Mouse (Mus musculus) adipocyte (in vitro differentiated cells): Measurements from ENCODE around the gene Brk1.

ENCODE experiments used
- DNase-seq: peaks from one replicate; pipeline ENCODE4 v3.0.0-alpha.2; 2016; ENCODE audit warnings: low spot score

Brk1 gene

DNA sequence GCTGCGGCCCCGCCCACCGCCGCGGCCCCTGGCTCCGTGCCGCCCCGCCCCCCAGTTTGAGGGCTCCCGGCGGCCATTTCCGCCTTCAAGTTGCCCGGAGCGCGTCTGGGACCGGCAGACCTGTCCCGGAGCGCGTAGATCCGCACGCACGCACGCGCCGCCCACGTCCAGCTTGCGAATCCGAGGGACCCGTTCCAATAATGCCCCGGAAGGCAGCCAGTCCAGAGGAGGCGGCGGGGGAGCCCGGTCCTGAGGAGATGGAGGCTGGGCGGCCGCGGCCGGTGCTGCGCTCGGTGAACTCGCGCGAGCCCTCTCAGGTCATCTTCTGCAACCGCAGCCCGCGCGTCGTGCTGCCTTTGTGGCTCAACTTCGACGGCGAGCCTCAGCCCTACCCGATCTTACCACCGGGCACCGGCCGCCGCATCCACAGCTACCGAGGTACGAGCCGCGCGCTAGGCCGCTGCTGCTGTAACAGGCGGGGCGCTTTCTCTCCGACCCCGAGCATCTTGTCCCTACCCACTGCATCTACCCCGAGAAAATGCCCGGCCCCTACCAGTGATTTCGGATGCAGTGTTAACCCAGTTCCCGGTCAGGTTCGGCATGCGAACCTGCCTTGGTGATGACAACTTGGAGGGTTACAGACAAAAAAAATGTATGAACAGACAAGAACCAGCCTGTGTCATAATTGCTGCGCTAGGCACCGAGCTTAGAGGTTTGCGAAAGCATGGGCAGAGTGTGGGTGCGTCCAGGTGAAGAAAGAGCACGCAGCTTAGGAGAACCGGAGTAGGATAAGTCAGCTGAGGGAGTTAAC is 19.6 kb downstream of the Brk1 start, which contains the start of gene Vhl:
Vhl (plus strand) TSS at position 19 of the 811 bp plus-strand sequence.
- peak; percentile 90 for DNase-seq

DNA sequence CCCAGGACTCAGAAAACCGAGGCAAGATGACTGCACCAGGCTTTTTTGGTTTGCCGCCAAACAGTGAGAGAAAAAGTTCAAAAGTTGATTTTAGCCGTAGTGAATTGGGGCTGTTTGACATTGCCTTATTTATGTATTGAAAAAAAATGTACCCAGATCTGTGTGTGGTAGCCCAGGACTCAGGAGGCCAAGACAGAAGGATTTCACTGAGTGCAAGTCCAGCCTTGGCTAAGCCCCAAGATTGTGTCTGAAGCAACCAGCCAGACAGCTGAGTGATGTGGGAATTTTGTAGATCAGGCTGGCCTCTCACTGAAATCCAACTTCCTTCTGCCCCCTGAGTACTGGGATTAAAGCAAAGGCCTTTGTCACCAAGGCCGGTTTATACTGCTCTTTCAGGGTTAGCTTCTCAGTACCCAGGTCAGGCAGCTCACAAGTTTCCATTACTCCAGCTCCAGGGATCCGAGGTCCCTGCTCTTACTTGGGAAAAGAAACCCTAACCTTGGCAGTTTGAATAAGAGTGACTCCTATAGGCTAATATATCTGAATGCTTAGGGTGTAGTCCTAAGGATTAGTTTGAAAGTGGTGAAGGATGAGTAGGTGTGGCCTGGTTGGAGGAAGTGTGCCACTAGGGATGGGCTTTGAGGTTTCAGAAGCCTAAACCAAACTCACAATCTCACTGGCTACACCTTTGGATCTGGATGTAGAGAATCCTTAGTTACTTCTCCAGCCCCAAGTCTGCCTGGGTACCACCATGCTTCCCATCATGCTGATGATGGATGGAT is 20.6 kb downstream of the Brk1 start:
- peak; percentile 85 for DNase-seq

DNA sequence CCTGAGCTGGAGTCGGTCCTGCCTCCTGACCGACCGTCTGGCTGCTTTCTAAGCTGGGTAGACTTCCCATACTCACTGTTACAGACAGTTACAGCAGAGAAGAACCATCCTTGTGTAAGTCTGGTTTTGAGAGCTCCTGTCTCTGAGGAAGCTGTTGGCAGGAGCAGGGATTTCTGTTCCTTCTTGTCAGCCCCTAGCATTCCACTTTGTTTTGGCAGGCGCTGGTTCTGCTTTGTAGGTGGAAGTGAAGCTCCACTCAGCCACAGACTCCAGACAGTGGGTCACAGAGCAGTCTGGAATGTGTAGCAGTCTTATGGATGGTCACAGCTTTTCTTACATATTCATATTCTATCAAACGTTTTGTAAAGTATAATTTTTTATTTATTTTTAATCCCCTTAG is 25.8 kb downstream of the Brk1 start:
- DNase-seq = no peak

DNA sequence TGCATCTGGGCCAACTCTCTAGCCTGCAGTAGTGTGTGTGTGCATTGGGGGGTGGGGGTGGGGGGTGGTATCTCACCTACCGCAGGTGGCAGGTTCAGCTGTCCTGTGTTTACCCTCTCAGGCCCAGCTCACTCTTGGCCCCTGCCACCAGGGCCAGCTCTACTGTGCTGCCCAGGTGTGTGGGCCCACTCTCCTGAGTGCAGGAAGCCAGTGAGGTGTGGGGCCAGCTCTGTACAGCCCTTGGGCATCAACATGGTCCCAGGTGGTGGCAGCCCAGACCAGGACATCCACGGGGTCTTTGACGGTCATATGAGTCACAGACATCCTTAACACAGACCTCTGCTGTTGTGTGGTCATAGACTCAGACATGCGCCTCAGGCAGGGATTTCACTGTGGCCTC is 28.3 kb downstream of the Brk1 start:
- DNase-seq = no peak

DNA sequence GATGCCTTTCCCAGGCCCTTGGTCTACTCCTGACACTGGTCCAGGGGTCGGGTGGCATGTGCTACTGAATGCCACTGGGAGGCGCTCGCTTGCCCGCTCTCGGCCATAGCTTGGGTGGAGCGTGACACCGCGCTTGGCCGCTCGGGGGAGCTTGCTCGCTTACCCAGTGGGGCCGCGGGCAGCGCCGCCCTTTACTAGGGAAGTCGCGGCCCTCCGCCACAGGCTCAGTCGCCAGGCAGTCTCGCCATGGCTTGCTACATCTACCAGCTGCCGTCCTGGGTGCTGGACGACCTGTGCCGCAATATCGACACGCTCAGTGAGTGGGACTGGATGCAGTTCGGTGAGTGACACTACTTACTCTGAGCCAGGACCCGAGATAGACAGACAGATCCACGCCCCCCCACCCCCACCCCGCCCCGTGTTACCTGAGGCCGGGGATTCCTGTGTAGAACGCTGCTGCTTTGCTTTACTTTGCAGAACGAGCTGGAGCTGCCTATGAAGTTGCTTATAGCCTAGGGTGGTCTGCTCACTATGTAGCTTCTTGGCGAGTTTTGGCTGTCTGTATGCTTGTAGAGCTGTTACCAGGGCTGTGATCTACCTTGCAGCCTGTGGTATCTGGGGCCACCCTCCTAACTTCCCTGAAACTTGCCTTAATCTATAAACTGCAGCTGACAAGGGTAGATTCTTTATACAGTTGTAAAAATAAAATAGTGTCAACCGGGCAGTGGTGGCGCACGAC is 33.9 kb downstream of the Brk1 start, which contains the start of gene Irak2:
Irak2 (plus strand) TSS at position 166 of the 739 bp plus-strand sequence.
- peak; percentile 97 for DNase-seq

GRCm38 (mm10) chr6:113639201-113639600 is 34.6 kb downstream of the Brk1 start:
- no peak for DNase-seq

DNA sequence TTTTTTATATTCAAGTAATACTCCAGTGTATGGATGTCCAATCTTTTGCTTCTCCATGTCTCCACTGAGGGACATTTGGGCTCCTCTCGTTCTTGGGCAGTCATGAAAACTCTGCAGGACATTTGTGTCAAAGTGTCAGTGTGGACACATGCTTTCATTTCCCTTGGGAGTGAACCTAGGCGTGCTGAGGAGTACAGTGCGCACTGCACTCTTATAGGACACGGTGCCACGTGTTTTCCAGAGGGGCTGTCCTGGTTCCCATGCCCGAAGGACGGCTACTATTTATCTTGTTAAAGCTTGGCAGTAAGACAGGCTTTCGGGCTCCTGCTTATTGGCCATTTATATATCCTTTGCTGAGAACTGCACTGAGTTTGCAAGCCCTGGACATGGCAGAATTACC is 38.0 kb downstream of the Brk1 start:
- no peak for DNase-seq

GRCm38 (mm10) chr6:113643021-113643420 is 38.4 kb downstream of the Brk1 start:
- DNase-seq = no peak

- peak; percentile 40 for DNase-seq
Observed at GRCm38 (mm10) chr6:113643967-113644366, 39.4 kb downstream of the Brk1 start.

- peak; percentile 55 for DNase-seq
Observed at GRCm38 (mm10) chr6:113644808-113645207, 40.2 kb downstream of the Brk1 start.

DNA sequence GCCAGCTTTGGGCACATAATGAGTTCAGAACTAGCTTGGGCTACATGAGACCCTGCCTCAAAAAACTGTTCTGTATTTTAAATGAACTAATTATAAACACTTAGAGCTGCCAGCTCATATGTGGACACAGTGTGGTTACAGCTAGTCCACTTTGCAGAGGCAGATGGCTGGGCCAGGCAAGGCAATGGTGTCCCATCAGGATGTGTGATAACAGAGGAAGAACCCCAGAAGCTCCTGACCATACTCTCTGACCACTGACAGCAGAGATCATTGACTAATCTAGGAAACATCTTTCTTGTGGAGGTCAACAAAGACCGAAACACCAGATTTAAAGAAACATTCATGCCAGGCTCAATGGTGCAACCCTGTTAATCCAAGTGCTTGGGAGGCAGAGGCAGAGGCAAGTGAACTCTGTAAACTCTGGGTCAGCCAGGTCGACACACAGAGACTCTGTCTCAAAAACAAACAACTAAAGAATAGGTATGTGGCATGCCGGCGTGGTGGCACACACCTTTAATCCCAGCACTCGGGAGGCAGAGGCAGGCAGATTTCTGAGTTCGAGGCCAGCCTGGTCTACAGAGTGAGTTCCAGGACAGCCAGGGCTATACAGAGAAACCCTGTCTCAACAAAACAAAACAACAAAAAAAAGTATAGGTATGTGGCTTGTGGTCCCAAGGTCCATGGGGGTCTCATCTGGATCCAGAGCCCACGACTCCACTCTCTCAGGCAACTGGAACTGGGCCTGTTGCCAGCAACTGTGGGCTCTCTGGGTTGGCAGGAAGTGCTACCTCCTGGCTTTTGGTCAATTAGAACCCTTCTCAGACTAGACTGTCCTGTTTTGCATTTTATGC is 45.0 kb downstream of the Brk1 start:
- no peak for DNase-seq

DNA sequence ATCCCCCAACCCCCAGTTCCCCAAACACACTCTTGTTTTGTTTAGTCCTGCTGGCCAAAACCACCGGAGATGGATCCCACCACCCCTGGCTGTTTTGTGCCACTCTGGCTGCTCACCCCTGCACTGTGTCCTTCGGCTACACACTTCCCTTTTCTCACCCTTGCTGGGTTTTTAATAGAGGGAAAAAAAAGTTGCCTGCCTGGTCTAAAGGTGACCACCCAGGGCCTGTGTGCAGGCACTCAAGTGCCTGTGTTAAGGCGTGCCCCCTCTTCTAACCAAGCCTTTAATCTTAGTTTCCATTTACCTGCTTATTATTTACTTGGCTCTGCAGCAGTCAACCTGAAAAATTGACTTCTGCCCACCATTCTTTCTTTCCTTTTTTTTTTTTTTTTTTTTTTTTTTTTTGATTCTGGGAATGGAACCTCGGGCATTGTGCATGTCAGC is 45.6 kb downstream of the Brk1 start:
- DNase-seq = no peak

DNA sequence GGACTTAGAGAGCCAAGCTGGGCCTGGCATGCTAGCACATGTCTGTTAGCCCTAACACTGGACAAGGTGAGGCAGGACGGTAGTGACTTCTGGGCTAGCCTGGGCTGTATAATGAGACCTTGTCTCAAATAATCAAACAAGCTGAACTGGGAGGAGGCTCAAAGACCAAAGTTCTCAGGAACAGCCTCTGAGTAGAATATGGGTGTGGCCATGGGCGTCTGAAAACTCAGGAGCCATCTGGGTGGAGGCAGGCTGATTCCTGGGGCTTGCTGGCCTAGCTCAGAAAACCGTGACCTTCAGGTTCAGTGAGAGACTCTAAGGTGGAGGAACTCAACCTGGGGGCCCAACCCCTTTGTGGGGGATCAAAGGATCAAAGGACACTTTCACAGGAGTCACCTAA is 47.1 kb downstream of the Brk1 start:
- DNase-seq = no peak

- no peak for DNase-seq
Observed at GRCm38 (mm10) chr6:113653551-113653950, 49.0 kb downstream of the Brk1 start.

- no peak for DNase-seq
Observed at GRCm38 (mm10) chr6:113654102-113654501, 49.5 kb downstream of the Brk1 start.

- no peak for DNase-seq
Observed at GRCm38 (mm10) chr6:113654753-113655397, 50.3 kb downstream of the Brk1 start.

DNA sequence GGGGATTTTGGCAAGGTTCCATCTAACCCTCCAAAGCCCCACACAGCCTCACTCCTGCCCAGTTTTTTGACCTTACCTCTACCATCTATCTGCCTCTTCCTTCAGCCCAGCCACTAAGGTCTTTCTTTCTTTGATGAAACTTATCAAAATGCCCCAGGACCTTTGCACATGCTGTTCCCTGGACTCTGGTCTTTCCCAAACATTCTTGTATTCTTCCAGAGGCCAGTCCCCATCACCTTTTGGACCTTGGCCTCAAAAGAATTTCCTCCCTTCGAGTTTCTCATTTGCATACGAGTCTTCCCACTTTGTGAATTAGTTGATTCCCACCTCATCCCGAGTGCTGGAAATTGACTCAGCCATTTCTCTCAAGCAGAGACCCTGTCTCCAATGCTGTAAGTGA is 50.9 kb downstream of the Brk1 start:
- no peak for DNase-seq

GRCm38 (mm10) chr6:113656847-113657246 is 52.3 kb downstream of the Brk1 start:
- DNase-seq = peak; percentile 94

- DNase-seq = no peak
Observed at GRCm38 (mm10) chr6:113658226-113658625, 53.7 kb downstream of the Brk1 start.

- DNase-seq = no peak
Observed at GRCm38 (mm10) chr6:113659648-113660491, 55.3 kb downstream of the Brk1 start.
